Mouse (Mus musculus) liver, embryonic 16.5 days (tissue): ENCODE measurements around the gene Eepd1. TPM values are rescaled to one million over a fixed set of nuclear protein-coding genes. Genes with fewer than 3 reads are reported as not detected.

ENCODE experiments used
- ATAC-seq: fragments of 200-750 bp; cut with Nextera tagmentation; 2 replicates; pipeline ENCODE4 v1.8.0; 2017; ENCODE audit warnings: low read depth, mild to moderate bottlenecking, moderate number of reproducible peaks, moderate library complexity
- H3K27ac ChIP-seq: fragments of 300-500 bp; sonication (generic); 2 replicates; pipeline ENCODE4 v1.5.1; 2014; ENCODE audit warnings: mild to moderate bottlenecking, low read length
- H3K27me3 ChIP-seq: fragments of 300-500 bp; sonication (generic); 2 replicates; pipeline ENCODE4 v1.6.1; 2014; ENCODE audit warnings: low read depth, low read length, mixed read lengths; ENCODE audit not compliant: control insufficient read depth, insufficient read depth
- H3K36me3 ChIP-seq: fragments of 300-500 bp; sonication (generic); 2 replicates; pipeline ENCODE4 v1.6.1; 2014; ENCODE audit warnings: mild to moderate bottlenecking; ENCODE audit not compliant: control insufficient read depth, insufficient read depth
- H3K4me1 ChIP-seq: fragments of 300-500 bp; sonication (generic); 2 replicates; pipeline ENCODE4 v1.6.1; 2014; ENCODE audit warnings: low read depth, low read length, mixed read lengths; ENCODE audit not compliant: control insufficient read depth
- H3K4me2 ChIP-seq: fragments of 300-500 bp; sonication (generic); 2 replicates; pipeline ENCODE4 v1.6.1; 2014; ENCODE audit warnings: low read depth, low read length, mixed read lengths
- H3K4me3 ChIP-seq: fragments of 300-500 bp; sonication (generic); 2 replicates; pipeline ENCODE4 v1.5.1; 2014; ENCODE audit warnings: low read depth, mild to moderate bottlenecking, low read length
- H3K9ac ChIP-seq: fragments of 300-500 bp; sonication (generic); 2 replicates; pipeline ENCODE4 v1.6.1; 2014; ENCODE audit warnings: low read depth, low read length
- H3K9me3 ChIP-seq: fragments of 300-500 bp; sonication (generic); replicated peaks from 2 replicates; pipeline ENCODE4 v1.6.1; 2016; ENCODE audit warnings: low read length; ENCODE audit not compliant: control insufficient read depth
- WGBS: fragments of 180-500 bp; shearing (Covaris S2); extraction: QIAGEN DNeasy Blood & Tissue Kit; methylation state at CpG from one replicate; pipeline ENCODE4 v1.1.7; 2014; ENCODE audit not compliant: insufficient replicate concordance; 5-methylcytosine and 5-hydroxymethylcytosine counted together
- polyA plus RNA-seq: library from polyadenylated mRNA; unstranded; fragments of >200 nt; fragmentation: Nextera tagmentation; extraction: Ambion mirVana; gene quantifications from 2 replicates; pipeline ENCODE4 v1.2.1, GENCODE M21; 2015

Eepd1 gene
- polyA plus RNA-seq, 1 experiment from 2014 or later, result 7.0 TPM

DNA sequence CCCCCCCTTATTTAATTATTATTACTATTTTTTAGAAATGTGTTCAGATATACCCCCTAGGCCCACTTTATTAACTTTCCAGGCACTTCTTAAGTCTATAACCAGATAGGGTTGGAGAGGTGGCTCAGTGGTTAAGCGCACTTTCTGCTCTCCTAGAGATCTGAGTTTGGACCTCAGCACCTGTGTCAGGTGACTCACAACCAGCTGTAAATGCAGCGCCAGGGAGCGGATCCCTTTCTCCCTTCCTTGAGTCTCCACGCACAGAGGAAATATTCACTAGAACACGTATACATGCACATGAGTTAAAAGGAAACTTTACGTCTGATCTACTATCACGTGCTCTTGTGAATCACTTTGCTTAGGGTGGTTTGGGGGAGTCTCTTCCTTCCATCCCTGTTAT lies 88.7 kb downstream of the Eepd1 start:
- Histone ChIP-seq H3K27me3 (no peaks in the 10 kb centered on the region), H3K27ac (peak overlapping the region; percentile 79), H3K9ac (no peak overlapping the region), H3K4me1 (peaks cover 3% of the 10 kb centered on the region), H3K36me3 (no peaks in the 10 kb centered on the region), H3K4me3 (no peak overlapping the region), H3K9me3 (no peaks in the 10 kb centered on the region), H3K4me2 (no peak overlapping the region)
- no peak for ATAC-seq
- 69% methylated on average over 7 of the region's 7 CpGs for WGBS

DNA sequence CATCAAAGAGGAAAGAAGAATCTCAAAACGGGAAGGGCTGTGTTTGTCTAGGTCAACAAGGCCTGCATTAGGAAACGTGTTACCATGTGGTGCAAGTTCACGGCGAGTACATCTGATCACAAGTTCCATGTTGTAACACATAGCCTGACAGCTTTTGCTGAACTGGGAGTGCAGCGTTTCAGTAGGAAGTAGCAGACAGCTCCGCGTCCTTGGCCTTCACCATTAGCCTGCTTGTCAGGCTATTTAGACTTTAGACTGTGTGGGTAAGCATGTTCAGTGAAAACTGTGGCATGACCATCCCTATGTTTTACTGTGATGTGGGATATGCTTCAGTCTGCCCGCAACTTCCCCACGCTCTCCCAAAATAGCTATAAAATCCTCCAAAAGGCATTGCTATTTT lies 89.1 kb downstream of the Eepd1 start:
- Histone ChIP-seq H3K9me3 (no peaks in the 10 kb centered on the region), H3K4me2 (no peak overlapping the region), H3K4me1 (peaks cover 3% of the 10 kb centered on the region), H3K27me3 (no peaks in the 10 kb centered on the region), H3K36me3 (no peaks in the 10 kb centered on the region), H3K4me3 (no peak overlapping the region), H3K9ac (no peak overlapping the region), H3K27ac (peak overlapping the region; percentile 49)
- ATAC-seq, result peak; percentile 89
- WGBS, result 52% methylated on average over 9 of the region's 9 CpGs

DNA sequence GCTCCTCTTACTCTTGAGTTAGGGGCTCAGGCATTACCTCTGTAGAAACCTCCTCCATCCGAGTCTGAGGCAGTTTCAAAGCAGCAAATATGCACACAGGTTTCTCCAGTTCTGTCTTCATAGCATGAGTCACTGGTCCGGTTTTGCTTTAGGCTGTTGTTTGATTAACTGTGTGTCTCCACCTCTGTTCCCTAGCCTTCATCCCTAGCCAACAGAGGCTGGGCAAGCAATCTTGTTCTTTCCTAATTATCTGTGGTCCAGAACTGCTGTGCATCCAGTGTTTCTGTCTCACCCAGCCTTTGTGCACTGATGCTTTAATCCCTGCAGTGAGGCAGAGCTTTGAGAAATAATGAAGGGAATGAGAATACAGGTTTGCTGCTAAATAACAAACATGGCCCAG lies 90.0 kb downstream of the Eepd1 start:
- H3K4me2 ChIP-seq, result no peak overlapping the region
- H3K9ac ChIP-seq, result no peak overlapping the region
- H3K4me1 ChIP-seq, result peaks cover 3% of the 10 kb centered on the region
- H3K9me3 ChIP-seq, result no peaks in the 10 kb centered on the region
- 32% methylated on average over 2 of the region's 2 CpGs for WGBS
- H3K36me3 ChIP-seq, result no peaks in the 10 kb centered on the region
- no peak for ATAC-seq
- H3K27ac ChIP-seq, result peak overlapping the region; percentile 58
- no peak overlapping the region for H3K4me3 ChIP-seq
- H3K27me3 ChIP-seq, result no peaks in the 10 kb centered on the region

DNA sequence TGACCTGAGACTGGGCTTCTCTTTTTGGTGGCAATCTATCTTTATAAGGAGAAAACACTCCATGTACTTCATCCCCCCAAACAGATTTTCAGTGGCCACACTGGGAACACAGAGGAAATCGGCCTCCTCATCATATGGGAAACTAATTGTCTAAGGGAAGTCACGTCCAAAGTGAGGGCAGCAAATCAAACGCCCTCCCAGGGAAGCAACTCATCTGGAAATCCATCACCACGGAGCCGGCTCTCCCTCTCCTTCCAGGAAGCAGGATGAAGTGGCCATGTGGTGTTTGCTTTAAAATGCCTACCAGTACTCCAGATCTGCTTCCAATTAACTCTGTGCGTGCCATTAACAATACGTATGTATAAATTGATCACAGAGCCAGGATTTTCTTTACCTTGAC lies 92.4 kb downstream of the Eepd1 start:
- H3K9me3 ChIP-seq, result no peaks in the 10 kb centered on the region
- H3K27ac ChIP-seq, result no peak overlapping the region
- H3K9ac ChIP-seq, result no peak overlapping the region
- H3K4me3 ChIP-seq, result no peak overlapping the region
- peaks cover 5% of the 10 kb centered on the region for H3K4me1 ChIP-seq
- H3K36me3 ChIP-seq, result no peaks in the 10 kb centered on the region
- H3K4me2 ChIP-seq, result no peak overlapping the region
- H3K27me3 ChIP-seq, result no peaks in the 10 kb centered on the region
- WGBS, result 36% methylated on average over 7 of the region's 7 CpGs
- ATAC-seq, result no peak

DNA sequence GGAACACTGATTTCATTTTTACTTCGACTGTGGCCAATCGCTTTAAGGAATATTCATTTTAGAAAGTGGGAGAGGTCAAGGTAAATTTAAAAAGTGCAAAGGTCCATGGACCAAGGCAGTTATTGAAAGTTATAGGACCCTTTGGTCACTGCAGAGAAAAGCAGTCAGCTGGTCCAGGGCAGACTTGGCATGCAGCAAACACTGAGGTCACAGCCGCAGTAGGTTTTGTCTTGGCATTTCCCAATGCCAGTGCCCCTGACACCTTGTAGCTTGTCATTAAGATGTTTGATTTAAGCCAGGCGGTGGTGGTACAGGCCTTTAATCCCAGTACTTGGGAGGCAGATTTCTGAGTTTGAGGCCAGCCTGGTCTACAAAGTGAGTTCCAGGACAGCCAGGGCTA lies 92.8 kb downstream of the Eepd1 start:
- Histone ChIP-seq H3K27ac (no peak overlapping the region), H3K4me3 (no peak overlapping the region), H3K9ac (no peak overlapping the region), H3K4me2 (no peak overlapping the region), H3K9me3 (no peaks in the 10 kb centered on the region), H3K36me3 (no peaks in the 10 kb centered on the region), H3K27me3 (no peaks in the 10 kb centered on the region), H3K4me1 (peaks cover 5% of the 10 kb centered on the region)
- no peak for ATAC-seq
- WGBS, result 63% methylated on average over 4 of the region's 4 CpGs

DNA sequence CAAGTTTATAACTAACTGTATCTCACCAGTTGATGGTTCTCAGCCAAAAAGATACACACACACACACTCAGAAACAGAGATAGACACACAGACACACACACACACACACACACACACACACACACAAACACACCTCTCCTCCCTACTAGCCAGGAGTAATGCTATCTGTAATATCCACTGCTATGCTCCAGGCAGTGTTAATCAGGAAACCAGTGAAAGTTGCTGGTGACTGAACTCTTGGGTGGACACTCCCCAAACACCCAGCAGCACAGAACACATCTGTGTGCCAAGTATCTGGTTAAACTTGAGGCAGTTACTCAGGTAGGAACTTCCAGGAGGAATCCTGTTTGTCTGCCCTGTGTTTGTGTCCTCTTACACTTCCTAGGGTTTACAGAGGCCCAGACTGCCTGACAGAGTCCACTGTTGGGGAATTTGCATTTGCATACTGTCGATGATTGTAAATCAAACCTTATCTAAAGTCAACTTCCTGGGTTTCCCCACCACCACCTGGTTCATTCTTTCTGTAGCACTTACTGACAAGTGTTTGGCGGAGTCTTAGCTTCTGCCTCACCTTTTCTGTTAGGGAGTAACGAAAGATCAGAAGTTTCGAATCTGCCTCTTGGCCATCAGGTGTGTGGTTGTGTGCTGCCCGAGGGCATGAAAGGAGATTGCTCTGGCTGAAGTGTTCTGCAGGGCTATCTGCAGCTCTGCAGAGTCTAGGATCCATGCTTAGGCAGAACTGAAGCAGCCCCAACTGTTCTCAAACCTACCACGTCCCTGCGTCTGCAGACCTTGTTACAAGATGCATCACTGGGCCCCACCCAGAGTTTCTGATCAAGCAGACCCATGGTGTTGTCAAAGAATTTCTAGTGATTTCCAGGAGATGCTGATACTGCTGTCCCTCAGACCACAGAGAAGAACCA lies 97.6 kb downstream of the Eepd1 start:
- H3K9ac ChIP-seq, result no peak overlapping the region
- H3K27ac ChIP-seq, result peak overlapping the region; percentile 48
- no peaks in the 10 kb centered on the region for H3K27me3 ChIP-seq
- ATAC-seq, result peak; percentile 70
- H3K4me2 ChIP-seq, result no peak overlapping the region
- peaks cover 2% of the 10 kb centered on the region for H3K4me1 ChIP-seq
- no peaks in the 10 kb centered on the region for H3K9me3 ChIP-seq
- 45% methylated on average over 7 of the region's 7 CpGs for WGBS
- no peaks in the 10 kb centered on the region for H3K36me3 ChIP-seq
- no peak overlapping the region for H3K4me3 ChIP-seq

DNA sequence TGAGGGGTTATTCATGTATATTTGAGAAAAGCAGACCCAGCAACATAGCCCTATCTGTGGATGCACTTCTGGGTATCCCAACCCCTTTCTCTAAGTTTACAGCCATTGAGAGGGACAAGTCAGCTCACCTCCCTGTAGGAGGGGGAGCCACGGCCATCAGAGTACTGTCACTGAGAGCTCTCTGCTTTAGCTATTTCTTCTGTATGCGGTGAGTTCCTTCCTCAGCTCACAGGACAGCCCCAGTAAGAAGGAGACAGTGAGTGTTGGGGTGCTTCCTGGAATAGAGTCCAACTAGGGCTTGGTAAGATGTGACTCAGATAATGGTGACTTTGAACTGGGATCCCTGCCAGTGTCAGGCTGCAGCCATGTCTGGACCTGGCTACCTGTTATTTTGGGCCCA lies 102.3 kb downstream of the Eepd1 start:
- no peaks in the 10 kb centered on the region for H3K9me3 ChIP-seq
- H3K36me3 ChIP-seq, result no peaks in the 10 kb centered on the region
- no peak overlapping the region for H3K4me3 ChIP-seq
- H3K9ac ChIP-seq, result no peak overlapping the region
- no peak for ATAC-seq
- H3K27me3 ChIP-seq, result no peaks in the 10 kb centered on the region
- whole genome bisulfite sequencing, result 54% methylated on average over 2 of the region's 2 CpGs
- H3K4me1 ChIP-seq, result no peaks in the 10 kb centered on the region; the same call in 1 of the 2 replicates
- H3K4me2 ChIP-seq, result no peak overlapping the region
- H3K27ac ChIP-seq, result no peak overlapping the region

DNA sequence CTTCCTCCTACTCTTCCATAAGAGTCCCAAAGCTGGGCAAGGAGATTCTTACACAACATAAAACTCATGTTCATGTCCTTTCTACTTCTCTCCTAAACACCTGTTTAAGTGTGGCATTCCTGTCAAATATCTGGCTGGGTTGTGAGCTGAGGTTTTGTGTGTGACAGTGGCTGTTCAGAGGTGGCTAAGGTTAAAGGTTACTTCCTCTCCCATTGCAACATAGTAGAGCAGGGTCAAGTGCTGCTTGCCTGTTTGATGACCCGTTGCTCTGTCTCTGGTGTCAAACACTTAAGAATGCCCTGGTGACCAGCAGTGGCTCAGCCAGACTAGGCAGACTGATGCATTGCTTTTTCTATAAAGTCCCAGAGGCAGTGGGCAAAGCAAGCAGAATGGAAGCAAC lies 104.3 kb downstream of the Eepd1 start:
- H3K36me3 ChIP-seq, result no peaks in the 10 kb centered on the region
- no peak overlapping the region for H3K4me2 ChIP-seq
- H3K4me1 ChIP-seq, result peaks cover 2% of the 10 kb centered on the region; the same call in 1 of the 2 replicates
- peak overlapping the region; percentile 53 for H3K27ac ChIP-seq
- H3K9me3 ChIP-seq, result no peaks in the 10 kb centered on the region
- H3K4me3 ChIP-seq, result no peak overlapping the region
- WGBS, result 27% methylated on average over 1 of the region's 1 CpGs
- no peak overlapping the region for H3K9ac ChIP-seq
- no peaks in the 10 kb centered on the region for H3K27me3 ChIP-seq
- ATAC-seq, result peak; percentile 80

DNA sequence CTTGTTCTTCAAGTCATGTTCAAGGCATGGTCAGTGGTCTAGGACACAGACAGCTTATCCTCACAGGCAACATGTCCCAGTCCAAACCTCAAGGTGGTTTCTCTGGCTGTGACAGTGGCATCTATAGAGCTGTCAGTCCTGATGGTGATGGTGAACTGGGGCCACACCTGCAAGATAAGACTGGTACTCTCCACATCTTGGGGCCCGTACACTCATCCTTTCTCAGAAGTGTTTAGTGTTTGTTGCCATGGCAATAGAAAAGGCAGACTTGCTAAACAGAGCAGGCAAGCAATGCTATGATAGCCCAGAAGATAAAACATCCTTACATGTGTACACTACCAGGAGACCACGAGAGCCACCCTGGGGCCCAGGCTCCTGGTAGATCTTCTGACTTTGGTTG lies 107.2 kb downstream of the Eepd1 start:
- H3K9me3 ChIP-seq, result no peaks in the 10 kb centered on the region
- H3K27me3 ChIP-seq, result no peaks in the 10 kb centered on the region
- WGBS, result 37% methylated on average over 2 of the region's 2 CpGs
- H3K4me1 ChIP-seq, result peaks cover 7% of the 10 kb centered on the region
- no peak overlapping the region for H3K27ac ChIP-seq
- no peak overlapping the region for H3K4me2 ChIP-seq
- no peaks in the 10 kb centered on the region for H3K36me3 ChIP-seq
- no peak for ATAC-seq
- no peak overlapping the region for H3K4me3 ChIP-seq
- H3K9ac ChIP-seq, result no peak overlapping the region
